Mouse (Mus musculus): ENCODE results near the gene Suox. TPM values are rescaled to one million over a fixed set of nuclear protein-coding genes. Genes with fewer than 3 reads are reported as not detected.
"Not testable (repeated sequence)": the region's sequence is repeated elsewhere in the genome, so short reads cannot be mapped to it uniquely, and the experiment has no call there.

Gene Suox
- polyA plus RNA-seq (2016; fragmentation: Nextera tagmentation; extraction: Ambion mirVana) = 13.9 and 15.6 TPM in 2 replicates

GRCm38 (mm10) chr10:128673763-128674468 is at the start of gene Suox:
TSS of gene Suox (minus strand) at chr10:128674073.
- Histone ChIP-seq H3K4me2 (replicated peaks) (peak within 1 kb of the TSS; percentile 94), H3K27me3 (replicated peaks) (no peaks in the 10 kb centered on the region), H3K36me3 (peaks cover 7% of the 10 kb centered on the region; the same call in 1 of the 2 replicates), H3K4me1 (peaks cover 16% of the 10 kb centered on the region; the same call in 1 of the 2 replicates), H3K9ac (peak within 1 kb of the TSS; percentile 69), H3K4me3 (peak within 1 kb of the TSS; percentile 67), H3K9me3 (no peaks in the 10 kb centered on the region), H3K27ac (peak within 1 kb of the TSS; percentile 42; the same call in 1 of the 2 replicates)
- ATAC-seq (ENCODE audit: low FRiP score, low read depth) = peak; percentile 95
- under 1% methylated on average over 59 of the region's 60 CpGs for WGBS

- no peaks in the 10 kb centered on the region for H3K36me3 ChIP-seq
- no peaks in the 10 kb centered on the region for H3K4me1 ChIP-seq
- no peaks in the 10 kb centered on the region for H3K27me3 ChIP-seq (replicated peaks)
- H3K9me3 ChIP-seq = no peaks in the 10 kb centered on the region
- no peak overlapping the region for H3K27ac ChIP-seq
- H3K9ac ChIP-seq = no peak overlapping the region
- no peak overlapping the region for H3K4me2 ChIP-seq (replicated peaks)
- WGBS = 90% methylated on average over 19 of the region's 19 CpGs
- ATAC-seq (ENCODE audit: low FRiP score, low read depth) = no peak
- no peak overlapping the region for H3K4me3 ChIP-seq
Measured at GRCm38 (mm10) chr10:128715559-128716537, 42.0 kb upstream of the Suox start.

GRCm38 (mm10) chr10:128711318-128711717 is 37.4 kb upstream of the Suox start:
- H3K27ac ChIP-seq; H3K36me3 ChIP-seq; H3K9me3 ChIP-seq; H3K27me3 ChIP-seq (replicated peaks); H3K4me2 ChIP-seq (replicated peaks); H3K9ac ChIP-seq; H3K4me1 ChIP-seq; ATAC-seq (ENCODE audit: low FRiP score, low read depth); H3K4me3 ChIP-seq: not testable (repeated sequence)
- 96% methylated on average over 7 of the region's 7 CpGs for WGBS

GRCm38 (mm10) chr10:128705317-128705693 is 31.4 kb upstream of the Suox start:
- no peak overlapping the region for H3K27ac ChIP-seq
- peak; percentile 9; the same call in 1 of the 2 replicates for ATAC-seq (ENCODE audit: low FRiP score, low read depth)
- H3K9me3 ChIP-seq = no peaks in the 10 kb centered on the region
- no peak overlapping the region for H3K4me3 ChIP-seq
- 7% methylated on average over 11 of the region's 11 CpGs for WGBS
- H3K27me3 ChIP-seq (replicated peaks) = no peaks in the 10 kb centered on the region
- H3K4me2 ChIP-seq (replicated peaks) = peak overlapping the region; percentile 84
- H3K9ac ChIP-seq = no peak overlapping the region
- H3K36me3 ChIP-seq = peaks cover 8% of the 10 kb centered on the region
- peaks cover 16% of the 10 kb centered on the region for H3K4me1 ChIP-seq

GRCm38 (mm10) chr10:128704491-128705316 is 30.8 kb upstream of the Suox start, which contains the start of gene Cdk2:
TSS of gene Cdk2 (minus strand) at chr10:128705031.
- H3K4me3 ChIP-seq = peak within 1 kb of the TSS; percentile 75
- no peaks in the 10 kb centered on the region for H3K27me3 ChIP-seq (replicated peaks)
- no peaks in the 10 kb centered on the region for H3K9me3 ChIP-seq
- peaks cover 16% of the 10 kb centered on the region for H3K4me1 ChIP-seq
- under 1% methylated on average over 62 of the region's 62 CpGs for WGBS
- H3K27ac ChIP-seq = peak within 1 kb of the TSS; percentile 66; the same call in 1 of the 2 replicates
- H3K4me2 ChIP-seq (replicated peaks) = peak within 1 kb of the TSS; percentile 84
- H3K36me3 ChIP-seq = peaks cover 10% of the 10 kb centered on the region
- ATAC-seq (ENCODE audit: low FRiP score, low read depth) = peak; percentile 96
- H3K9ac ChIP-seq = peak within 1 kb of the TSS; percentile 65

- Histone ChIP-seq H3K4me3 (peak within 1 kb of the TSS; percentile 75), H3K27me3 (replicated peaks) (no peaks in the 10 kb centered on the region), H3K4me1 (peaks cover 16% of the 10 kb centered on the region), H3K4me2 (replicated peaks) (peak within 1 kb of the TSS; percentile 84), H3K9me3 (no peaks in the 10 kb centered on the region), H3K9ac (peak within 1 kb of the TSS; percentile 65), H3K36me3 (peaks cover 18% of the 10 kb centered on the region), H3K27ac (peak within 1 kb of the TSS; percentile 66; the same call in 1 of the 2 replicates)
- WGBS = 18% methylated on average over 4 of the region's 4 CpGs
- no peak for ATAC-seq (ENCODE audit: low FRiP score, low read depth)
Measured at GRCm38 (mm10) chr10:128703895-128704294, 30.0 kb upstream of the Suox start, which contains the start of gene Pmel. TSS of gene Pmel (plus strand) at chr10:128704195.

- peaks cover 21% of the 10 kb centered on the region for H3K36me3 ChIP-seq
- H3K27me3 ChIP-seq (replicated peaks) = no peaks in the 10 kb centered on the region
- no peak overlapping the region for H3K9ac ChIP-seq
- peaks cover 16% of the 10 kb centered on the region for H3K4me1 ChIP-seq
- 89% methylated on average over 6 of the region's 6 CpGs for WGBS
- H3K4me3 ChIP-seq = no peak overlapping the region
- H3K27ac ChIP-seq = no peak overlapping the region
- no peak for ATAC-seq (ENCODE audit: low FRiP score, low read depth)
- no peaks in the 10 kb centered on the region for H3K9me3 ChIP-seq
- no peak overlapping the region for H3K4me2 ChIP-seq (replicated peaks)
Measured at GRCm38 (mm10) chr10:128702328-128703007, 28.6 kb upstream of the Suox start.

- Histone ChIP-seq H3K36me3 (peaks cover 21% of the 10 kb centered on the region), H3K27me3 (replicated peaks) (no peaks in the 10 kb centered on the region), H3K4me3 (no peak overlapping the region), H3K4me1 (peaks cover 16% of the 10 kb centered on the region), H3K9me3 (no peaks in the 10 kb centered on the region), H3K27ac (no peak overlapping the region), H3K4me2 (replicated peaks) (no peak overlapping the region), H3K9ac (no peak overlapping the region)
- ATAC-seq (ENCODE audit: low FRiP score, low read depth) = no peak
- WGBS = 96% methylated on average over 5 of the region's 5 CpGs
Measured at GRCm38 (mm10) chr10:128700712-128701111, 26.8 kb upstream of the Suox start.

- no peaks in the 10 kb centered on the region for H3K9me3 ChIP-seq
- H3K4me2 ChIP-seq (replicated peaks) = no peak overlapping the region
- peaks cover 20% of the 10 kb centered on the region for H3K4me1 ChIP-seq
- ATAC-seq (ENCODE audit: low FRiP score, low read depth) = no peak
- no peak overlapping the region for H3K4me3 ChIP-seq
- no peak overlapping the region for H3K9ac ChIP-seq
- H3K36me3 ChIP-seq = peaks cover 21% of the 10 kb centered on the region
- no peak overlapping the region for H3K27ac ChIP-seq
- 83% methylated on average over 11 of the region's 11 CpGs for WGBS
- no peaks in the 10 kb centered on the region for H3K27me3 ChIP-seq (replicated peaks)
Measured at GRCm38 (mm10) chr10:128699611-128700010, 25.7 kb upstream of the Suox start.

GRCm38 (mm10) chr10:128699006-128699405 is 25.1 kb upstream of the Suox start:
- no peaks in the 10 kb centered on the region for H3K9me3 ChIP-seq
- no peaks in the 10 kb centered on the region for H3K27me3 ChIP-seq (replicated peaks)
- H3K4me2 ChIP-seq (replicated peaks) = no peak overlapping the region
- H3K36me3 ChIP-seq = peaks cover 21% of the 10 kb centered on the region
- no peak overlapping the region for H3K4me3 ChIP-seq
- H3K4me1 ChIP-seq = peaks cover 17% of the 10 kb centered on the region
- WGBS = 88% methylated on average over 5 of the region's 5 CpGs
- ATAC-seq (ENCODE audit: low FRiP score, low read depth) = no peak
- no peak overlapping the region for H3K27ac ChIP-seq
- no peak overlapping the region for H3K9ac ChIP-seq

GRCm38 (mm10) chr10:128697072-128697725 is 23.3 kb upstream of the Suox start:
- Histone ChIP-seq H3K4me2 (replicated peaks) (peak overlapping the region; percentile 57), H3K4me1 (peaks cover 9% of the 10 kb centered on the region), H3K36me3 (peaks cover 21% of the 10 kb centered on the region), H3K9ac (no peak overlapping the region), H3K4me3 (no peak overlapping the region), H3K27ac (no peak overlapping the region), H3K27me3 (replicated peaks) (no peaks in the 10 kb centered on the region), H3K9me3 (no peaks in the 10 kb centered on the region)
- no peak for ATAC-seq (ENCODE audit: low FRiP score, low read depth)
- WGBS = 96% methylated on average over 6 of the region's 6 CpGs

All from neural tube, embryonic 12.5 days (tissue).